Mouse (Mus musculus) adrenal gland, postnatal 14 days (tissue): ENCODE results near the gene Mettl16. TPM values are rescaled to one million over a fixed set of nuclear protein-coding genes. Genes with fewer than 3 reads are reported as not detected.

Experiments used
- DNase-seq: peaks from one replicate; pipeline ENCODE4 v3.0.0; 2021; ENCODE audit warnings: mixed read lengths
- microRNA-seq, 2 experiments: library from miRNA; unstranded; fragments of <30 nt; microRNA quantifications; one replicate each; pipeline ENCODE4 v1.2.0; 2021
- total RNA-seq: library from RNA; stranded (reverse); gene quantifications from 2 replicates; pipeline ENCODE4 v1.2.3, GENCODE M21; 2021

The Mettl16 gene
- total RNA-seq, 1 experiment from 2014 or later, result 29.2 TPM

DNA sequence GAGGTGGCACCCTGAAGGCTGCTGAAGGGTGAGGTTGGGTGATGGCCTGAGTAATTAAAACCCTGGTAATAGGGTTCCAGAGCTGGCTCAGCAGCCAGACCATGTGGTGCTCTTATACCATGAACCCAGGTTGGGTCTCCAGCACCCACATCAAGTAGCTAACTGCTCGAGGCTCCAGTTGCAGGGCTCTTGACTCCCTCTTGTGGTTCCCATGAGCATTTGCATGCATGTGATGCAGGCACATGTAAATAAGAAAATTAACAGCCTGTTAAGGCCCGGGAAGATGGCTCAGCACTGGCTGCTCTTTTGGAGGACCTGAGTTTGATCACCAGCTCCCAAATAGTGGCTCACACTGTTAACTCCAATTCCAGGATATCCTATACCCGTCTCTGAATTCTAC, 75.2 kb downstream of the Mettl16 start:
- DNase-seq, result no peak

DNA sequence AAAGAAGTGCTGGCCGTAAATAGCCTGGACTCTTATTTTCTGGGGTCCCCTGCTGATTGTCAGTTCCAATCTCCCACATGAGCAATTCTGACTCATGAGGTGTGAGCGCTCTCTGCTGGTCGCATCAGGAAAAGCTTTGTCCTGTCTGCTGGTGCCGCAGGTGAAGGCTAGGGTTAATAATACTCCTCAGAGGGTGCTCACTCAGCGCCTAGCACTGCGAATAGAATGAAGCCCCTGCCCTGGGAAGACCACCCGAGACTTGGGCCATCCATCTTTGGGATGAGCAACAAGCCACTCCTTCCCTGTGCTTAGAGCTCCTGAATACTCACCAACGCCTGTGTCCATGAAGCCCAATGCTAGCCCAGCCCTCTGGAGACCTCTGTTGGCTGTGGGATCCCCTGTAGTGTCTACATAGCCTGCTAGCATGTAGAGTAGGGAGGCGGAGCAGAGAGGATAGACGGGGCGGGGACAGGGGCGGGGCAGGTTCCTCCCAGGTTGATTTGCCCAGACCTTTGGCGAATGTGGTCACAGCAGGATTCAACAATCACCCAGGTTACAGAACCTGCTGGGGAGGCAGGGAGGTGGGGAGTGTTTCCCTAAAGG, 77.4 kb downstream of the Mettl16 start:
- peak; percentile 82 for DNase-seq

GRCm38 (mm10) chr11:74850998-74851661, 80.5 kb downstream of the Mettl16 start:
- no peak for DNase-seq

- DNase-seq, result no peak
These were observed 87.1 kb downstream of the Mettl16 start for GRCm38 (mm10) chr11:74857756-74858155.

GRCm38 (mm10) chr11:74862129-74862528, 91.5 kb downstream of the Mettl16 start:
- DNase-seq, result no peak

DNA sequence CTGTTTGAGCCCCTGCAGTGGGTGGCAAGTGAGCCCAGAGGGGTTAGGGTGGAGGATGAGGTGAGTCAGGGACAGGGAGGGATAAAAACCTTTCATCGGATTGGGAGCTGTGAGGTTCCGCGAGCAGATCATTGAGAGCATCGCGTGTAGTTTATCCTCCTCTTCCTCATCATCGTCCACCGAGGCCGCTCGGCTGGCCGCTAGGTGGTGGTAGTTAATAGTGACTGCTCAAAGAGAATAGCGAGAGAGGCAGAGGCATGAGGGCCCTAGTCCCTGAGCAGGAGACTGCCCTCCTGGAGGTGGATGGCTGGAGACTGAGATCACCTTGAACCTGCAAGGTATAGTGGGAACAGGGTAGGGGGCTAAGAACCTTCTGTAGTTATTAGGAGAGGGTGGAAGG, 92.8 kb downstream of the Mettl16 start:
- DNase-seq, result no peak

DNA sequence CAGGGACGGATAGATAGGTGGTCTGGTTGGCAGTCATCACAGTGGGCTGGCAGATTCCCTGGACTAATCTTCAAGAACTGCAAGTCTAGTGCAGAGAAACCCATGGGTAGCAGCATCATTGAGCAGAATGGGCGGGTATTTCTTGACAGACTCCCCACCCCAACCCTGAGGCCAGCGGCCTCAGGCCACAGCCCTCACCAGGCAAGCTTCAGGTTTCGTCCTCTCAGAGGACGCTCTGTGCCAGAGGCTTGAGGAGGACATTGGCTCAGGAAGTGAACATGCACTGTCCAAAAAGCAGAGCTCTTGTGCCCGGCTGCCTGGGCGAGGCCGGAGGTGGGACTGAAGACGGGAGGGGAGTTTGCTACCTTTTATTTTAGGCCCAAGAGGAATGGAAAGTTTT, 93.8 kb downstream of the Mettl16 start:
- no peak for DNase-seq

DNA sequence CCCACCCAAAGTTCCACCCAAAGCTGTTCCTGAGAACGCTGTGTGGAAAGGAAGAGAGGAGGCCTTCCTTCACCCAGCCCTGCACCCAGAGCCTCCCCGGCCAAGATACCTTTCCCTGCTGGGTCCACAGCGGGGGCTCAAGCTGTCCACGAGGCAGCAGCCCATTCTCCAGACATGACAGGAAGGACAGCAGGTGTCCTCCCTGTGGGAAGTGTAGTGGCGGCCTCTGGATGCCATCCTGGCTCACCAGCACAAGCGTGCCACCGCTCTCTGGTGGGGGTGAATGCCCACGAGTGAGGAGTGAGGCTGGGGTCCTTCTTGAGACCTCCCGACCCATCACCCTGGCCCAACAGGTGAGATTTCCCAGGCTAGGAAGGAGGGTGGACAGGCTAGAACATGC, 94.6 kb downstream of the Mettl16 start:
- DNase-seq, result no peak

DNA sequence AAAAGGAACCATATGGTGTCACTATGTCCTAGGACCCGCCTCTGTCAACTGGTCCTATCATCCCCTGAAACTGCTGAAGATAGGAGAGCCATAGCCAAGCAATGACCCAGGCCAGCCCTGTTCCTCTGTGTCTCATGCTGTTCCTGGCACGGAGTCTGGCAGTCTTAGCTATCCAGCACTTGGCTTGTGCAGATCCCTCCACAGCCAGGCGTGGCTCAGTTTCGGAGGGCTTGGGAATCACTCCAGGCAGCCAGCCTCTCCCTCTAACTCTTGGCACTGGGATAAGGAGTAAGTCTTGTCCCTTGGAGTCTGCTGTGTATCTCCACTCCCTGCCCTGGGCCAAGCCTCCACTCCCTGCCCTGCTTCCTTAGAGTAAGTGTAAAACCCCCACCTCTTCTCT, 96.0 kb downstream of the Mettl16 start:
- peak; percentile 69 for DNase-seq

- peak; percentile 85 for DNase-seq
These were observed 96.6 kb downstream of the Mettl16 start for GRCm38 (mm10) chr11:74867181-74867580.

DNA sequence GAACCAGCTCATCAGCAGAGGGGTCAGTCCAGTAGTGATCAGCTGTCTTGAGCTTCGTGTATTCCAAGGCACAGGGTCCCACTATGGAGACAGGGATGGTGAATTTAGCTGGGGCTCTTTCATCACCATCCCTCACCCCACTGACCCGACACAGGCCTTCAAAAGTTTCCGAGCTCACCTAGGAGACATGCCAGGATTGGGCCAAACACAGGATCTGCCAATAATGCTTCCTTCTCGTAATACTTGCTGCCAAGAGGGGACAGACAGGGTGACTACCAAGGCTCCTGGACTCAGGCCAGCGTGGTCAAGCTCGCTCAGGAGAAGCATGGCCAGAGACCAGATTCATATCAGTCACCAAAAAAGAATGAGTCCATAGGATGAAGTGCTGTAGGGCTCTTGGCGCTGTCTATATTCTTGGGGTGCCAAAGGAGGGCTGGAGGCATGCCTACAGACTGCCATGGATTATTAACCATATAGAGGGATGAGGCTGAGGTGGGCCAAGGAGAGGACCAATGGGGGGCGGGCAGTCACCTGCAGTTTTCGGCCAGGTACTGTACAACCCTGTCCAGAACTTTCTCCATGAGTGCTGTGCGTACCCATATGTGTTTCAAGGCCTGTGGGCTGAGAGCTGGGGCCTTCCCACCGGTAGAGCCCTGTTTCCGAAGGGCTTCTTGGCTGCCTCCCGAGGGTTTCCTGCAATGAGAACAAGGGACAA, 97.6 kb downstream of the Mettl16 start:
- peak; percentile 53 for DNase-seq

GRCm38 (mm10) chr11:74869603-74870002, 99.0 kb downstream of the Mettl16 start:
- no peak for DNase-seq

GRCm38 (mm10) chr11:74870544-74870943, 99.9 kb downstream of the Mettl16 start:
- DNase-seq, result no peak

- DNase-seq, result peak; percentile 61
These were observed 100.5 kb downstream of the Mettl16 start for GRCm38 (mm10) chr11:74870991-74871622.

- no peak for DNase-seq
These were observed 104.0 kb downstream of the Mettl16 start for GRCm38 (mm10) chr11:74874630-74875029.

GRCm38 (mm10) chr11:74876801-74877200, 106.2 kb downstream of the Mettl16 start:
- DNase-seq, result peak; percentile 48

Small RNA genes lying within 50 kb of the gene (microRNA-seq; reads per million reads assigned to microRNA genes)
- 0 to 0.43 reads per million in 2 experiments for gene Mir6926

Other genes with a start within 250 kb of the Mettl16 start
- gene Rap1gap2, start 159.9 kb upstream of the Mettl16 start, total RNA-seq, result 12.6 and 12.8 TPM in 2 replicates
- 2.9 and 3.1 TPM in 2 replicates for gene Ccdc92b, start 151.2 kb upstream of the Mettl16 start, total RNA-seq
- 245 and 246 TPM in 2 replicates for gene Cluh, start 121.3 kb upstream of the Mettl16 start, total RNA-seq
- gene Pafah1b1, start 46.2 kb upstream of the Mettl16 start, total RNA-seq, result 140 and 142 TPM in 2 replicates
- 22.8 and 29.9 TPM in 2 replicates for gene Mnt, start 60.1 kb downstream of the Mettl16 start, total RNA-seq
- 21.3 and 22.4 TPM in 2 replicates for gene Sgsm2, start 126.2 kb downstream of the Mettl16 start, total RNA-seq
- 42.1 and 44.6 TPM in 2 replicates for gene Tsr1, start 127.2 kb downstream of the Mettl16 start, total RNA-seq
- gene Smg6, start 155.0 kb downstream of the Mettl16 start, total RNA-seq, result 21.9 and 23.1 TPM in 2 replicates
- gene Srr, start 155.1 kb downstream of the Mettl16 start, total RNA-seq, result 50.6 and 51.5 TPM in 2 replicates